Mouse (Mus musculus) heart, adult 9 months (tissue): ENCODE measurements around the gene Kmt5c.
A peak's percentile ranks its signal among the peaks of the same experiment; 100 is the strongest.
"Not testable (repeated sequence)": the region's sequence is repeated elsewhere in the genome, so short reads cannot be mapped to it uniquely, and the experiment has no call there.

ENCODE experiments used
- DNase-seq, 2 experiments: peaks; one replicate each; pipeline ENCODE4 v3.0.0; 2022; ENCODE audit warnings: low spot score in 2 of 2

Kmt5c gene

DNA sequence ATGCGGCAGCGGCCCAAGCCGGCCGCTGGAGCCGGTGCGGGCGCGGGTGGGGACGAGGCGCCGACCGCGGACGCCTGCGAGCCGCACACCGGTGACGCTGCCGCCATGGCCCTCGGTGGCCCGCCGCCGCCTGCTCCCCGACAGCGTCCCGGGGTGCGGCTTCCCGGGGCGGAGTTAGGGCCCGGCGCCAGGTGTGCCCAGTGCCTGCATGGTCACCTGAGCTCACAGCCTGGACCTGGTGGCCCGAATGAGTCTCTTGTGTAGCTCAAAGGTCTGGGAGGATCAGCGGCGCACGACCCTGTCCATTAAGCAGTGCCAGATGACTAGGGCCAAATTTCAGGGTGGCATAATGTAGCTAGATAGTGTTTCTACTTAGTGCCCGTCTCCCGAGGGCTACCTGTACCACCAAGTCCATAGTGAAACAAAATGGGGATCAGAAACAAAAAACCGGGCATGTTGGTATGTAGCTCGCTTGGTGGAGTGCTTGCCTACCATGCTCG is 49.6 kb downstream of the Kmt5c start, which contains the start of gene Tmem238:
TSS of gene Tmem238 (minus strand) at position 221 of the 500 bp plus-strand sequence.
- DNase-seq: peak in 1 of 2 experiments; percentile 44

DNA sequence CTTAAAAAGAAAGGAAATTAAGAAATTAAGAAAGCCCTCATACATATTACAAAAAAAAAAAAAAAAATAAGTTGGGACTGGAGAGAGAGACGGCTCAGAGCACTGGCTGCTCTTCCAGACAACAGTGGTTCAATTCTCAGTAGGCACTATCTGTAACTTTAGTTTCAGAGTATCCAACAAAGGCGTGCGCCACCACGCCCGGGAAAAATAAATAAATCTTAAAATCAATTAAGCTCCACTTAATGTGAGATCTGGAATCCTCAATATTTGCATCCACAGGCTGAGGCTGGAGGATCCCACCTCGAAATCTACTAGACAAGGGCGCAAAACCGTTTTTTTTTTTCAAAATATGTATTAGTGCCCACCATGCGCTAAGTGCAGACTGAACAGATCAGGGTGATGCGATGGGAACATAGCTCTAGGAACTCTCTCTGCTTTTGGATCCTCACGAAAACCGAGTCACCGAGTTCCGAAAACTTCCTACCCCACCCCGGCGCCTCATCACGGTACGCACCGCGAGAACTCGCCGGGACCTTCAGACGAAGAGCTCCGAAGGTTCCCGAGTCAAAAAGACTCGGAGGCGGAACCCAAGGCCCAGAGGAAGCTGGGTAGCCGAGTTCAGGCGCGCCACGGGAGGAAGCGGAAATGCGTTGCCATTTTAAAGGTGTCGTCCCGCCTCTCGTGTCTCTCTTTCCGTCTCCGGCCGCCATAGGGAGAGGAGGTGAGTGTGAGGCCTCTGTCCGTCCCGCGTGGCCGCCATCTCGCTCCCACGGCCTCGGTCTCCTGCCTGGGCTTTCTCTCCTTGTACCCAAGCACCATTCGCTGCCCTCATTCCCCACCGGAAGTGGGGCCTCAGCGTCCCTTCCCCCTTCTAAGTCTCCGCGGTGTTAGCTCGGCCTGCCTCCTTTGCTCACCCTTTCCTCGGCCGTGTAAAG is 52.6 kb downstream of the Kmt5c start, which contains the start of gene Rpl28:
TSS of gene Rpl28 (plus strand) at position 597 of the 935 bp plus-strand sequence.
- peak; percentile 95 to 96 for DNase-seq

DNA sequence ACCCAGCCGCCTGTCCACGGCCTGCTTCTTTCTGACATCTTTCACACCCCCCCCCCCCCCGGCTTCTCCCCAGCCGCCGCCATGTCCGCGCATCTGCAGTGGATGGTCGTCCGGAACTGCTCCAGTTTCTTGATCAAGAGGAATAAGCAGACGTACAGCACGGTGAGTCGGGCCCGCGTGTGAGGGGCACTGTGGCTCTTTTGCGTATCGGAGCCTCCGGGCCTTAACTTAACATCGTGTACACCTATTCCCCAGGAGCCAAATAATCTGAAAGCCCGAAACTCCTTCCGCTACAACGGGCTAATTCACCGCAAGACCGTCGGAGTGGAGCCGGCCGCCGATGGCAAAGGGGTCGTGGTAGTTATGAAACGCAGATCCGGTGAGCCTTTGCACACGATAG is 53.3 kb downstream of the Kmt5c start:
- not testable (repeated sequence) for DNase-seq

DNA sequence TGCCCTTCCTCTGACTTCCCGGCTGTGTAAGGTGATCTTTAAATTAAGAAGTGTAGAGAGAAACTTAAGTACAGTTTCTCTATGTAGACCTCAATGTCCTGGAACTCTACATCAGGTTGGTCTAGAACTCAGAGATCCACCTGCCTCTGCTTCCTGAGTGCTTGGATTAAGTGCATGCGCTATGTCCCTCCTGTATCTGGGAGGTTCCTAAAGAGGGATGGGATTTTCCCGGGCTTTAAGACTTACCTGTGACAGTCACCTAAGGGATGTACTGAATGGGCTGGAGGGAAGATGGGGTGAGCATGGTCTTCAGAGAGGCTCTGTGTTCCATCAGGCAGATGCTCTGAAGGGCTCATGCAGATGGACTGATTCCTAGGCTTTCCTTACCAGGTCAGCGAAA is 53.8 kb downstream of the Kmt5c start:
- no peak for DNase-seq

DNA sequence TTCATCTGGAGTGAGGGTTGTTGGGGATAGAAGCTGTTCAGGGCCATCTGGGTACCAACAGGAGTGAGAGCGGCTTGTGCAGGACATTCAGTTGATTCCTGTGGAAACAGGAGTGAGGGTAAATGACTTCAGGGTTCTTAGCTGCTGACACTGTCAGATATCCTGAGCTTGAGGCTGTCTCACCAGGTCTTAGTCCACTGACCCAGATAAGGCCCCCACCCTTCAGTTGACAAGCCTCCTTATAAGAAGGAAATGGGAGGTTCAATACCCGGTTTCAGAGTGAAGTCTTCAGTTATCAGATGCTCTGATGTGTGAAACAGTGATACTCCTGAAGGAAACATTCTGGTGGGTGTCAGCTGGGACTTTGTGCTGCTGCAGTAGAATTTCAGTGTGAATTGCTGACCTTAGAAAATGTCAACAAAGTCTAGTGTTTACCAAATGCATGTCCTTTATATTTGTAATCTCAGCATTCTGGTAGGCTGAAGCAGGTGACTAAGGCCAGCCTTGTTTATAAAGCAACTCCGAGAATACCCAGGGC is 54.8 kb downstream of the Kmt5c start:
- no peak for DNase-seq

DNA sequence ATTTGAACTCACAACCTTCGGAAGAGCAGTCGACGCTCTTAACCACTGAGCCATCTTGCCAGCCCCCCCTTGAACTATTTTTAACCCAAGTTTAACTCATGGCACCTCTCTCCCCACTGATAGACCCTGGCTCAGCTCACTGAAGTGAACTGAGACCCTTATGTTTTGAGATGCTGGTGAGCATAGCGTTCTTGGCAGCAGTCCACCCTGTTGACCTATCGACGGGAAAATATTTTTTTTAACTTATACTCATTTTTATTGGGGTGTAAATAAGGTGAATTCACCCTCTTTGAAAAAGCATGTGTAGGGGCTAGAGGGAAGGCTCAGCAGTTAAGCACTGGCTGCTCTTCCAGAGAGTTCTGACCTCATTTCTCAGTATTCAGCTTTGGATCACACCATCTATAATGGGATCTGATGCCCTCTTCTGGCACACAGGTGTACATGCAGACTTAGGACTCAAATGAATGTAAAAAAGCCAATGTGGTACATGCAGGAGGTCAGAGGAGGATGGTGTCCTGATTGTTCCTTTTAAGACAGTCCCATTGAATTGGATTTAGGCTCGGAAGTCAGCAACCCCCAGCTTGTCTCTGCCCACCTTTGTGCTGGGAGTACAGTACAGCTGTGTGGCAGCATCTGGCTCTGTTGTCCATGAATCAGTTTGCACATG is 56.0 kb downstream of the Kmt5c start:
- peak; percentile 20 to 30 for DNase-seq
